Mouse (Mus musculus) lung, postnatal 0 days (tissue): ENCODE measurements at regions not wholly inside any gene's neighbourhood (a gene's known extent, or its start where the extent isn't known, plus 50 kb on each side); places are given as distances from the start of the nearest gene placed in this dataset.

Experiments used
- CTCF ChIP-seq: IDR thresholded peaks from 2 replicates; pipeline ENCODE4 v1.5.1; 2016; ENCODE audit warnings: antibody characterized with exemption, mild to moderate bottlenecking
- EP300 ChIP-seq: IDR thresholded peaks from 2 replicates; pipeline ENCODE4 v1.6.1; 2016; ENCODE audit warnings: antibody characterized with exemption, mild to moderate bottlenecking, control low read depth

DNA sequence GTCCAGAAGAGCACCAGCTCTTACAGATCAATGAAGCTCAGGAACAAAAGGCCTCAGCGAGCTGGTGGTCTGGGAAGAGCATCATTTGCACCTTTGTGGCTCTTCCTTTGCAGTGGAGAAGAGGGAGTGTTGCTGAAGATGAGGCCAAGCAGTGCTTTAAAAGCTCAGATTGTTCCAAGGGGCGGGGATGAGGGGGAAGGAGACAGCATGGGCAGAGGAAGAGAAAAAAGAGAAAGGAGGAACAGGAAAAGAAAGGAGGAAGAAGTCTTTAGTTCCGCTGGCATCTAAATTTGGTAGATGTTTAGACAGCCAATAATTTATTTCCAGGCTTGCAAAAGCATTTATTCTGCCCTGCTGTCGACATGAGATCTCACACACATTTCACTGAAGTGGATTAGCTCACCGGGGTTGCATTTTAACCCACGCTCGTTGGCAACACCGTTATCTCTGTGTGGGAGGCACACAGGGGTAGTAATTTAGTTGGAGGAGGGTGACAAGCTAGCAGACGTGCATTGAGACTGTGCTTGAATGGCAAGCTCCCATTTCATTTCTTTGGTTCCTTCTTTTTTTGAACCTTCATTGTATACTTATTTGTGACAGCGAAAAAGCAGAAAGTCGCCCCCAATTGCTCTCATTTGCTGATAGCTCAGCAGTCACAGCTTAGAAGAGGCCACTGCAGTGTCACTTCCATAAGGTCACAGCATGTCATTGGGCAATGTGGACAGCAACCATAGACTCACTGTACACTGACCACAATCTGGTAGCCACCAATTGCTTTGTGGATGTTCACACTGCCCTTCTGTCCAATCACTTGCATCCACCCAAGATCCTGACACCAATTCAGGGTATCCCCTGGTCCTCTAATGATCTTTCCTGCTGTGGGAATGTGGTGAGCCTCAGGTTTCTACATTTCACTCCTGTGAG is 128.2 kb upstream of the Atp1b1 start:
- TF ChIP-seq CTCF (no peak), EP300 (no peak)
